Mouse (Mus musculus): Measurements from ENCODE around the gene Olfr427. TPM values are rescaled to one million over a fixed set of nuclear protein-coding genes. Genes with fewer than 3 reads are reported as not detected.

Gene Olfr427
- total RNA-seq, 2 experiments from 2014 or later = not detected

DNA sequence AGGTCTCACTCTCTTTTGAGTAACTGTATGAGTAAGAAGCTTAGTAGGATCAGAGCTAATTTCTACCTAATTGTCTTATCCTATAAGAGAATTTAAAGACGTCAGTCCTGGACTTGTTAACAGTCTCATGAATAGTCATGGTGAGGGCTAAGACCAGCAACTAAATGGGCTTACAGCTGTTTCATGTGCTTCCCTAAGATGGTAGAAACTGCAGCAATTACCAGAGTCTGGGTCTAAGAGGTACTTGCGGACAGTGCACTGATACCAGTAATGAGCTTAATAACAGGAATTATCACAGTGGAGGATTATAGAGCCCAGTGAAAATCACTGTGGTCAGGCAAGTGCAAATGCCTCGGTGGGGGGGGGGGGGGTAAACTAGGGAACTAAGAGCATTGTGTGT, 35.3 kb downstream of the Olfr427 start:
- TF ChIP-seq CTCF (conservative IDR thresholded peaks at IDR 0.05) = no peak

DNA sequence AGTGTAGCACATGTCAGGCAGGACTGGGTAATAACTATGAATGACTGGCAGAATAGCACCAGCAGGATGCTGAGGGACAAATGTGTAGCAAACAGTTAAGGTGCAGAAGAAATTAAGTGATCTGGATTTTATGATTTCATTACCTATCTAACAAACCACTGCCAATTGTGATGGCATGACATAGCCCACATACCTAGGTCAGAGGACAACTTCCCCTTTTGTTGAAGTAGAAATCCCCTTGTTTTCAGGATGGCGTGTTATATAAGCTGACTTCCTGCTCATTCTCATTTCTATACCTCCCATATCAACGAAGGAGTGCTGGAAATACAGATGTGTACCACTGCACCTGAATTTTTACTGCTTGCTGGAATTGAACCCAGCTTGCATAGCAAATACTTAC, 44.7 kb downstream of the Olfr427 start:
- H3K27ac ChIP-seq = no peak overlapping the region
- no peak for DNase-seq (ENCODE audit: low spot score in 2 of 2)
- TF ChIP-seq CTCF (conservative IDR thresholded peaks at IDR 0.05) = no peak
- H3K4me3 ChIP-seq = no peak overlapping the region

More for the DNA sequence above, 35.3 kb downstream of the Olfr427 start:
- DNase-seq (ENCODE audit: low spot score in 2 of 2) = no peak
- Histone ChIP-seq H3K4me3 (no peak overlapping the region), H3K27ac (no peak overlapping the region)

DNA sequence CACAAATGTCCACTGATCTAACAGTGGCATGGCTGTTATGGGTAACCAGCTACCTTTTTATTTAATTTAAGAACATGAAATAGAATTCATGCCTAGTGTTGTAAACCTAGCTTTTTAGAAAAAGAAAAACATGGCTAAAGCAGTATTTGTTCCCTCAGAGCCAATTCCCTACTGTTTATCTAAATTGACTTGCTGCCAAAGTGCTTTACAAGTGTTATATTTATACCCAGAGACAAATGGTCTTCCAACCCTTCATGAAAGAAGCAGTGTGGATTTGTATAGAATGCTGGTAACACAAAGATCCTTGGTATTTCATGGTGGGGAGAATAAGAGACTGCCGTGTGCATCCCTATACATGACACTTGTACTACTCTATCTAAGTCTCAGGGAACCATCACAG, 50.0 kb downstream of the Olfr427 start:
- Histone ChIP-seq H3K27ac (no peak overlapping the region), H3K4me3 (no peak overlapping the region)
- TF ChIP-seq CTCF (conservative IDR thresholded peaks at IDR 0.05) = no peak
- DNase-seq (ENCODE audit: low spot score in 2 of 2) = no peak

DNA sequence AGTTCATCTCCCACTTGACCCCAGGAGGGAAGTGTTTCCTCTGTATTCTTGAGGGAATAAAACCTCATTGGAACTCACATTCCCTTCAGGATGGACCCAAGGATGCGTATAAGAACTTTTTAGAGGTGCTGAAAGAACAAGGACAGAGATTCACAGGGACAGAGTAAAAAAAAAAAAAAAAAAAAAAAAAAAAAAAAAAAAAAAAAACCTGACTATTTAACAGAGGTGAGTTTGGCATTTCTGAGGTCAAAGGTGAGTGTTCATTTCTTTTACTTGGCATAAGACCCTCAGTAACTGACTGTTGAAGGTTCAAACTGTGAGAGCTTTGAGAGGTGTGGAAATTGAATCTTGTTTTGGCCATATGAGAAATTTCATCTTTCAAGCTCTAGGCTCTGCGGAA, 52.6 kb downstream of the Olfr427 start:
- Histone ChIP-seq H3K4me3 (no peak overlapping the region), H3K27ac (no peak overlapping the region)
- DNase-seq (ENCODE audit: low spot score in 2 of 2) = no peak
- TF ChIP-seq CTCF (conservative IDR thresholded peaks at IDR 0.05) = no peak

Other genes with a start within 250 kb of the Olfr427 start
- gene Ifi211, start 183.8 kb upstream of the Olfr427 start, total RNA-seq (2021) = not detected
- 10 to 100 TPM; 10.4 to 12.3 TPM for gene Mndal, start 154.4 kb upstream of the Olfr427 start, total RNA-seq (2021)
- gene Ifi203, start 154.2 kb upstream of the Olfr427 start, total RNA-seq (2021) = 1 to 10 TPM; 4.5 to 5.6 TPM
- not detected for gene Ifi202b, start 114.1 kb upstream of the Olfr427 start, total RNA-seq (2021)
- under 1 TPM in 1 of 2 experiments, not detected in 1; 0.29 TPM for gene Ifi205, start 65.1 kb upstream of the Olfr427 start, total RNA-seq (2021)
- not detected for gene Olfr433, start 56.2 kb upstream of the Olfr427 start, total RNA-seq (2021)
- not detected for gene Olfr432, start 47.7 kb upstream of the Olfr427 start, total RNA-seq (2021)
- not detected for gene Olfr430, start 30.3 kb upstream of the Olfr427 start, total RNA-seq (2021)
- not detected for gene Olfr429, start 12.6 kb upstream of the Olfr427 start, total RNA-seq (2021)
- gene Olfr231, start 24.3 kb downstream of the Olfr427 start, total RNA-seq (2021) = not detected
- not detected for gene Olfr424, start 34.6 kb downstream of the Olfr427 start, total RNA-seq (2021)
- not detected for gene Olfr420, start 58.7 kb downstream of the Olfr427 start, total RNA-seq (2021)
- gene Spta1, start 75.9 kb downstream of the Olfr427 start, total RNA-seq (2021) = under 1 TPM in 1 of 2 experiments, not detected in 1; 0.05 TPM
- not detected for gene Olfr419, start 155.2 kb downstream of the Olfr427 start, total RNA-seq (2021)
- gene Mptx1, start 233.6 kb downstream of the Olfr427 start, total RNA-seq (2021) = not detected

Measured in layer of hippocampus, adult 2 months (tissue).